Mouse (Mus musculus): Measurements from ENCODE around the gene Fabp1.

GRCm38 (mm10) chr6:71164394-71164793 lies 35.2 kb upstream of the Fabp1 start:
- TF ChIP-seq MAFK (IDR thresholded peaks at IDR 0.05; ENCODE audit: insufficient read depth, low read depth, low read length) = no peak
- no peak for TF ChIP-seq HCFC1 (IDR thresholded peaks at IDR 0.05; ENCODE audit: borderline replicate concordance, insufficient read depth, low read length)
- no peak for TF ChIP-seq CHD2 (IDR thresholded peaks at IDR 0.05; ENCODE audit: low read depth, low read length)
- TF ChIP-seq ZC3H11A (IDR thresholded peaks at IDR 0.05; ENCODE audit: borderline replicate concordance, low read depth, low read length) = no peak
